Mouse (Mus musculus) urinary bladder, postnatal 25 days (tissue): ENCODE data around the gene Smyd2.

Source experiments
- DNase-seq: peaks from one replicate; pipeline ENCODE4 v3.0.0; 2022; ENCODE audit warnings: low spot score

Smyd2 gene

DNA sequence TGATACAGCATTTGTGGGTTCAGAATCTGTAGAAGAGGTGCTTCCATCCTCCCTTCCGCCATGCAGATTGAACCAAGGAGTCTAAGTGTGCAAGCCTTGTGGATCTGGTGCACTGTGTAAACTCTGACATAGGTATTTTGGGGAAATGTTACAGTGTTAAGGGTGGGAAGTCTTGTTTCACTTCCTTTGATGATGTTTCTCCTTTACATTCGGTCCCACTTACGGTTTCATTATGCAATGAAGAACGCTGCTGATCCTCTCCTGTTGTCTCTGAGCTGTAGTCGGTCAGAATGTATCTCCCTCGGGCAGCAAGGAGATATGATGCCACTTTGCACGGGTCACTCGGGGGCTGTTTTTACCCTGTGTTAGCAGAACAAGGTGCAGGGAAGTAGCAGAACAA, 50.5 kb downstream of the Smyd2 start:
- no peak for DNase-seq

DNA sequence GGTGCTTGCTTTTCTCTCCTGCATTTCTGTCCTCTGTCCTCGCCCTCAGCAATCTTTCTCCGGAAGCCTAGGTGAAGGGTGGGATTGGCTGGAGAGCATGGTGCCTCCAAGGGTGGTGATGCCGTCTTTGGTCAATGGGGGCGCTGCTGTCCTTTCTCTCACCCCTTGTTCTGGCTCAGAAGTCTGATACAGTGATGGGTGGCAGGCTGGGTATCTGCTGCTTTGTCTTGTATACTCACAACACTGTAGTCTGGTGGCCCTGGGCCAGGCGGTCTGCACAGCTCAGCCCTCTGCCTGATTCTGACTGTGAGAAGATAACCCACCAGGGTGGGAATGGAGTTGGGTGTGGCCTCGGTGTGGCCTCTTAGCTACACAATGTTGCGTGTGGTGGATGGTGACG, 51.6 kb downstream of the Smyd2 start:
- no peak for DNase-seq

DNA sequence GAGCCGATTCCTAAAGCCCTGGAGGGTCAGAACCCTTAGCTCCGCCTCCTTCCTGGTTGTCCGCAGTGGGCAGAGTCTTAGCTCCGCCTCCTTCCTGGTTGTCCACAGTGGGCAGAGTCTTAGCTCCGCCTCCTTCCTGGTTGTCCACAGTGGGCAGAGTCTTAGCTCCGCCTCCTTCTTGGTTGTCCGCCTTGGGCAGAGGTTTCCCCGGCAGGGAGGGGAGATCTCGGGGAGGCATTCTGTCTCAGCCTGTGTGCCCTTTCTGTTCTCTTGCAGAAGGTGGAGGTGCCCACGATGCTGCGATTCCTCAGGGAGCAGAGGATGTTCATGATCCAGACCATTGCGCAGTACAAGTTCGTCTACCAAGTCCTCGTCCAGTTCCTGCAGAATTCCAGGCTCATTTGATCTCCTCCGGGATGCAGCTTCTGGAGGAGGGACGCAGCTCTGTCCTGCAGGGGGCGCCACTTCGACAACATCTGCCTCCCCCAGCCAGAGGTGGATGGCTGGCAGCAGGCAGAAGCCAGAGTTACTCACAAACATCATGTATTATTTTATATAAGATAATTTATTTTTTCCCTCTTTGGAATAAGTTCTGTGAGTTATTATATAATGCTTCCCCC, 52.4 kb downstream of the Smyd2 start:
- no peak for DNase-seq

DNA sequence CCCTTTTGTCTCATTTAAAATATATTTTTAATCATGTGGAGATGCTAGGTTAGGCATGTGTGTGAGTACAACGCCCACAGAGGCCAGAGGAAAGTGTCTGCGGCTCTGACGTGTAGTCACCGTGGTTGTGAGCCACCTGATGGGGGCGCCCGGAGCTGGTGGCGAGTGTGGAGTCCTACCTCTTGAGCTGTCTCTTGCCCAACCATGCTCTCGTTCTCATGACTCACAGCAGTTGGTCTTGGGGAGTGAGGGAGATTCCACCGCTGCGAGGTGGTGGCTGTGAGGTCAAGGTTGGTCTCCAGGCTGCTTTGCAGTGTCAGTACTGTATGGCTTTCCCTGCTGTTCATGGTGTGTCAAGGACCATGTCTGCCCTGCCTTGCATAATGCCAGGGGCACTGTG, 54.1 kb downstream of the Smyd2 start:
- no peak for DNase-seq

DNA sequence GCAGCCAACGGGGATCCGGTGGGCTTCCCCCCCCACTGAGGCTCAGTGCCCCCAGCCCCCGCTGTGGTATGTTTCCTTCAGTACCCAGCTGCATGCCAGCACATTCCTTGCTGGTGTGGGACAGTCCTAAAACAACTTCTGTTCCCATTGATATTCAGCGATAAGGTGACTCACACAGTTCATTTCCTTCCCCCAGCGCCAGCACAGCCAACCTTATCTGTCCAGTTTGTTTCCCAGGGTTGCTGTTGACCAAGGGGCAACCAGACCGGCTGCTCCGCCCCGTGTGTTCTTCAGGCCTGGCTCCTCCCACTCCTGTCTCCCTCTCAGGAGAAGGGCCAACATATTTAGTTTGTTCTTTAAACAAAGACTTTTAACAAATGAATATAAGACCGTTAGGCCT, 54.7 kb downstream of the Smyd2 start:
- DNase-seq, result peak; percentile 41

DNA sequence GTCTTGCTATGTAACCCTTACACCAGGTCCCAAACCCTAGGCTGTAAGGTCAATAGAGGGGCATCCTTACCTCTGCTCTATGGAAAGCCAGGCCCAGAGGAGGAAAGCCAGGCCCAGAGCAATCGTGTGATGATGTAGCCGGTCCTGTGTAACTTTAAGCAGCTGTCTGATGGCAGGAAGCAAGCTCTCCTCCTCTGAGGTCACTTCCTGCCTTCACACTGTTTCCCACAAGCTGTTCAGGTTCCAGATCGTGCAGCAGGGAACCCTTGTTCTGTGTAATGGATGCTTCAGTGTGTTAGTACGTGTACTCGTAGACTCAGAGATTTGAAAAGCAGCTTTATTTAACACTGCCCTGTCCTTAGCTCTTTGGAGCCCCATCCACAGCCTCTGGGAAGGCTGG, 55.1 kb downstream of the Smyd2 start:
- no peak for DNase-seq

DNA sequence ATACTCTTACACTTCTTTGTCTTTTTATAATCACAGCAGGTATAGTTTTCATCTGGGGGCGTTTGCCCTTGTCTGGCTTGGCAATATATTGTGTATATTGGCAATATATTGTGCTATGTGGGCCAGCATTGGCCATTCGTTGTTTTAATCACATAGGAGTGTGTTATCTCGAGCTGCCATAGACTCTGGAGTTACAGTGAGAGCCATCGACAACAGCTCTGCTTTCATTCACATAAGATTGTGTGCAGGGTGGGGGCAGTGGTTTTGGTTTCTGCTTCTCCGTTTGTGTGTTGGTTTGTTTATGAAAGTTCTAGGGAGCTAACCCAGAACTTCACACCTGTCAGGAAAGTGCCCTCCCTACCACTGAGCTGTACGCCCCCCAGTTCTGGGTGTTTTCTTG, 55.5 kb downstream of the Smyd2 start:
- DNase-seq, result no peak

DNA sequence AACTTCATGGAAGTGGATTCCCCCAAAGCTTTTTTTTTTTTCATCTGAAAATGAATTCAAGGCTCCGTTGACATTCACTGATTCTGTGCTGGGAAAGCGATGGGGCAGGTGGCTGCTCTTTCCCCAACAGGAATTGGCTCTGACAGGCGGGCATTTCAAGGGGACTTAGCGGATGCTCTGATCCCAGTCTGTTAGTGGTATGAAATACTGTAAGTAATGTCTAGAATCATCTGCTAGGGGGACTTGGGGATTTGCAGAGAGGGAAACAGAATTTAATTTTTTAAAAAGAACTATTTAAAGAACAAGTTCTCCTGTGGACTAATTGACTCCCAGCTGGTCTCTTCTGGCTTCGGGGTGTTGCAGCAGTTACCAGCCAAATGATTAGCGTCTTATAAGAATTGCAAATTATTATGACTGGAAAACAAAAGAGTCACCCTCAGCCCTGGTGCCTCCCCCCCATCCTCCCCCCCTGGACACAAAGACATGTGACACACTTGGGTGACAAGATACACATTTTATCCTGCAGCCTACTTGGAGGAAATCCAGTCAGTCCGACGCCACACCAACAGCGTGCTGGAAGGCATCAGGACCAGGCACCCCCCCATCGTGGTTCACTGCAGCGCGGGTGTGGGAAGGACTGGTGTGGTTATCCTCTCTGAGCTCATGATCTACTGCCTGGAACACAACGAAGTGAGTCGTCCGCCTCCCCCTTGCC, 57.2 kb downstream of the Smyd2 start:
- DNase-seq, result no peak

DNA sequence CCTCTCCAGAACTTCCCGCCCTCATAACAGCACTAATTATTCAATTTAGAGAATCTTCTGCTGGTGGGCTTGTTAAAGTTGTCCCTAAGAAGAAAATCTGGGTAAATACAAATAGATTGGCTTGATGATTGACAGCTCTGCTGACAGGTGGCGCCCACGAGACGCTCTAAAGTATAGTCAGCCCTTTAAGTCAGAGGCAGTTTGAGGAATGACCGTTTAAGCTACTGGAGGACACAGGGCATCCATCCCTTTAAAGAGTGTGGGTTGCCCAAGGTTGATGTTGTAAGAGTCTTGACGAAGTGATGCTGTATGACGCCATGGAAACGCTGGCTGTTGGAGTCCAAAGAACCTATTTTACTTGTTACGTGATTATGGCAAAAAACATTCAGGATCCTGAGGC, 57.9 kb downstream of the Smyd2 start:
- DNase-seq, result no peak

DNA sequence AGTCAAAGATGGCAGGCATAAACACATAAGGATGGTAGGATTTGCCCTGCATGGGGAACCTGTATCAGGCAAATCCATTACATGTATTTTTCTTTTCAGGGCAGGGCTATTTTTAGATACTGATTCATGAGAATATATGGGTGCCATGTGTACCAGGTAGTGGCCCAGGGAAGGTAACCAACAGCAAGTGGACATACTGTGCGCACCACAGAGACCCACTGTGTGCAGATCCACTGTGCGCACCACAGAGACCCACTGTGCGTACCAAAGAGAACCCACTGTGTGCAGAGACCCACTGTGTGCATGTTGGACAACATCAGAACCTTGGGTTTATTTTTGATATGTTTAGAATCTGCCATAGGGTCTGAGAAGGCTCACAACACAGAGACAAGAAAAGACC, 58.4 kb downstream of the Smyd2 start:
- no peak for DNase-seq

DNA sequence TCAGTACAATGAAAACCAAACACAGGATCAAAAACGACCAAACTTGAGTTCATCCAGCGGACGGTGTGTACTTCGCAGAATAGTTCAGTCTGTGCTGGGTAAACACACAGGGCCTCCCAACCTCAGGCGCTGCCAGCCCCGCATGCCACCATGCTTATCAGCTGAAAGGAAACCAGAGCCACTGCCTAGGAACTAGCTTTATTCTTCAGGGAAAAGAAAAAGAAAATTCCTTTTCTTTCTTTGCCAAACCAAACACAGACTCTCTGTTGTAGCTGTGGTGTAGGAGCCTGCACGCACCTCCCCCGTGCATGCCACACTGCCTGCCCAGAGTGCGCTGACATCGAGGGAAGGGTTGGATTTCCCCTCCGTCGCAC, 61.2 kb downstream of the Smyd2 start:
- DNase-seq, result no peak

DNA sequence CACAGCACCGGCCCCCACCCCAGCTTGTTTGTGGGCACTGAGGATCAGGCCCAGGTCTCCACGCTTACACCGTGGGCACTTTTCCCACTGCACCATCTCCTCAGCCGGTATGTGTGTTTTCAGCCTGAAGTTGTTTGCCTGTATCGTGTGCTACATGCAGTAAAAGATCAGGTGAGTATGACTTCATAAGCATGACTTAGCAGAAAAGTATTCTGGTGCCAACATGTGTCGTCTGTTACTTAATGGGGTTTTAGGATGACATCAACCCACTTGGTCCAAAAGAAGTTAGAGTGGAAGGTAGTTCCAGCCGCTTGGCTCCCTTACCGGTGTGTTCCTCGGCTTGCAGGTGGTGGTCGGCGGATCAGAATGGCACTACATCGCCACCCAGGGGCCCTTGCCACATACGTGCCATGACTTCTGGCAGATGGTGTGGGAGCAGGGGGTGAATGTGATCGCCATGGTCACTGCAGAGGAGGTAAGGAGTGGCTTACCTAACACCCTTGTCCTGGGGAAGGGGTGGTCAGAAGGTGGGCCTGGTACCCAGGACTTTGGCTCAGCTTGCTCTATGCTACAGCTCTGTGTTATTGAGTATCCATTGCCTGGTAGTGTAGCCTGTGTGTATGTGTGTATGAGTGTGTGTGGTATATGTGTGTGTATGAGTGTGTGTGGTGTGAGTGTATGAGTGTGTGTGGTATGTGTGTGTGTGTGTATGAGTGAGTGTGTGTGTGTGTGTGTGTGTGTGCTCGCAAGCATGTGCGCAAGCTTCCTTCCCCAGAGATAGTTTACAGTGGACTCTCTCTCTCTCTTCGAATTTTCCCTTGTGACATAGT, 61.8 kb downstream of the Smyd2 start:
- no peak for DNase-seq

DNA sequence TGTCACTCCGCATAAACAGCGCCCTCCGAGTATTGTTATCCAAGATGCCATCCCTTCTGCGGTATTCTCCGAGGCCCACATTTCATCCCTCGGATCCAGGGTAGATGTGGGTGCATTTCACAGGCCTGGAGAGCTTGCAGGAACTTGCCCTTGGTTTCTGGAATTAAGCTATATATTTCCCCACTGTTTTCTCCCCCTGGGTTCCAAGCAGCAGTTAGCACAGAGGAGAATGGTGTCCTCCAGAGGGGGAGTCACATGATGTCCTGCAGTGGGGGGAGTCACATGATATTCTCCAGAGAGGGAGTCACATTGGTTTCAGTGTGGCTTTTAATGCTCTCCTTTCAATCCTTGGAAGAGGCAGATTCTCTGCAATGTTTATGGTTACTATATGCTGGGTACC, 63.8 kb downstream of the Smyd2 start:
- DNase-seq, result no peak

DNA sequence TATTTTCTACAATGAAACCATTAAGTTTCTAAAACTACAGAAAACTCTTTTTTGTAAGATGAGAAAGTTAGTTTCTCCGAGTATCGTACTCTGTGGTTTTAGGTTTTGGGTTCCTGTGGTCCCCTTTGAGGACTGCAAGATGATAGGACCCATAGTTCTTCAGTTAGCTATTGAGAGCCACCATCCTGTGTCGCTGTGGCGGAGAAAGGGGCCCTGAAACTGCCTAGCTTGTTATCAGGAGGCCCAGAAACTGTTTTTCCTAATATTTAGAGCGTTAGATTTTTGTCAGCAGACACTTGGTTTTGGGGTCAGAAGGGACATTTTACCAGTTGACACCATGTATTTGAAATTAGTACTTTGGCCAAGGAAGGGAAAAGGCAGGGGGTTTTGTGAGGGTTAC, 66.4 kb downstream of the Smyd2 start:
- DNase-seq, result no peak

DNA sequence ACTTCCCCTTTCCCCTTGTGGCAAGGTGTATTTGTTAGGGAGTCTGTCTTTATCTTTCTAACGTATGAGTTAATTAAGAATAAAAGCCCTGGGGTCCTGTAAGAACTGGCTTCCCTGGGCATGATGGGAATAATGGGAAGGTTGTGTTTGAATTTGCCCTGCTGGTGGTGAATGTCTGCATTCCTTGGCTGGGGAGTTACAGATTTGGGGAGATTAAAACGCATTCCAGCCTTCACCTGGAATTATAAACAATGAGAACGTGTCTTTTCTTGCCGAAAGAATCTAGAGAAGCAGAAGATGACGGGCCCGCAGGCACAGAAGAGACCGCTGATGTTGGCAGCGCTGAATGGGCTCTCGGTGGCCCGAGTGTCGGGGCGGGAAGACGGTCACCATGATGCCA, 67.5 kb downstream of the Smyd2 start:
- DNase-seq, result no peak

DNA sequence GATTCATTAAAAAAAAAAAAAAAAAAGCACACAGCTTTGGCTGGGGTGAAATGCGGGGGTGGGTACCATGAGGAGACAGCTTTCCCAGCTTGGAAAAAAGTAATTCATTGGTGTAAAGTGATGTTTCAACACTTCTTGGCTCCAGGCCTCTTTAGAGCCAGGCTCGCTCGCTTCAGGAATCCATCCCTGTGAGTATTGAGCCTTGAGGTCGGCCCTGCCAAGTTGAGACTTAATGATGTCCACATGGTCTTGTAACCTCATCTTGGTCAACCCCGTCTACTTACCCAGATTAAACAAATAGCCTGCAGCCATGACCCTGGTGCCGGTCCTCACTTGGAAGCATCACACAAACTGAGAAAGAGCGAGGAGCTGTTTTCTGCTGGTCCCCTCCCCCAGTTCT, 69.7 kb downstream of the Smyd2 start:
- no peak for DNase-seq

DNA sequence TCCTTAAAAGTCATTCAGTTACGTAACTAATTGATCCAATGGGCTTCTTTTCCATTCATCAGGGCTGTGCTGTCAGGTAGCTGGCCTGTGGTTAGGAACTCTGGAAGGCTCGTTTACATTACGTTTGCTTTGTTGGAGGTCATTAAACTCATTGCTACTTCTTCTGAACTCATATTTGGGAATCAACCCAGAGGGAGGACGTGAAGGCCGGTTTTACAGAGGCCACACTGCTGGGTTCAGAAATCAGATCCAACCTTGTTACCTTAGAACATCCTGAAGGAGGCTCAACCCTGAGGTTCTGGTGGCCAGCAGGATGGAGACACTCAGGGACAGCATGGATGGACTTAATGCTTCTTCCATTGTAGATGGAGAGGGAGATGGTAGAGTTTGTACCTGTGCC, 70.1 kb downstream of the Smyd2 start:
- DNase-seq, result no peak

DNA sequence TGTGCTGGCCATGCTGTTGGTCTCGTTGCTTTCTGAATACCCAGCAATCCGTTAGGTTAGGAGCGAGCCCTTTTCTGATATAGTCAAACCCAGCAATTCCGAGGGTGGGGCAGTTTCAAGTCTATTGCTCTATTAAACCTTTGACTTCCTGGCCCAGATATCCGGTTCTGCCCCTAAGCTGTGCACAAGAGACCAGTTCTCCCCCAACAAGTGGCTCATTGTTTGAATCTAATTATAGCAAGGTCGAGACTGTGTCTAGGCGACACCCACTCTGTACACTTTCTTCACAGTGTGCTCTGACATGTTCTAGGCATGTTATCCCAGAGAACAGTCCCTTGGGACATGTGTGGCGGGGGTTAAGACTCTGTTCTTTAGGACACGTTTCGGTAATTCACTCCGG, 72.6 kb downstream of the Smyd2 start:
- DNase-seq, result no peak

DNA sequence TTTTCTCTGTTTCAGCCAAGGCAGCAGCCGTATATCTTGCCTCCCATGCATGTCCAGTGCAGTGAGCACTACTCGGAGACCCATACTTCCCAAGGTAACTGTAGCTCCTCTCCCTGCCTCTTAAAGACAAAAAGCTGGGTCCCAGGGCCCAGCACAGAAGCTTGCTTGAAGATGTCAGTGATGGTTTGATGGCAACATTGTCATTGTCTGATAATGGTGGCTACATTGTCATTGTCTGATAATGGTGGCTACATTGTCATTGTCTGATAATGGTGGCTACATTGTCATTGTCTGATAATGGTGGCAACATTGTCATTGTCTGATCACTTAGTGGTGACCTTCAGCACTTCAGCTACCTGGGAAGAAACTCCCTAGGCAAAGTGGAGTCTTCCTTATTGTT, 75.8 kb downstream of the Smyd2 start:
- DNase-seq, result no peak

DNA sequence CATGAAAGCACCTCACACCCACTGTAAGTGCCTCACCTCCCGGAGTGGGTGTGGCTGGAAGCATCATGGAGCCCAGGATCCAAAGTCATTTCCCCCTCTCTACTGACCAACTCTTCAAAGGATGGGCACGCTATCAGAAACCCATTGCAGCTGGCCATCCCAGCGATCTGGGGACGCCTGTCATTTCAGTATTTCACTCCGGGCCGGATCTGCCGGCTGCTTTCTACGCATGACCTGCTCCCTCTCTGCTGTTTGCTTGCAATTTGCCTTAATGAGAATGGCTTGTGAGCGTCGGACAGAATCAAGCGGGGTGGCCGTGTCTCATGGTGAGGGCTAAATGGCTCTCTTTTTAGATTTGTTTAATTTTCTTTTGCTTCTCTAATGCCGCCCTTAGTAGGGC, 88.0 kb downstream of the Smyd2 start:
- no peak for DNase-seq

DNA sequence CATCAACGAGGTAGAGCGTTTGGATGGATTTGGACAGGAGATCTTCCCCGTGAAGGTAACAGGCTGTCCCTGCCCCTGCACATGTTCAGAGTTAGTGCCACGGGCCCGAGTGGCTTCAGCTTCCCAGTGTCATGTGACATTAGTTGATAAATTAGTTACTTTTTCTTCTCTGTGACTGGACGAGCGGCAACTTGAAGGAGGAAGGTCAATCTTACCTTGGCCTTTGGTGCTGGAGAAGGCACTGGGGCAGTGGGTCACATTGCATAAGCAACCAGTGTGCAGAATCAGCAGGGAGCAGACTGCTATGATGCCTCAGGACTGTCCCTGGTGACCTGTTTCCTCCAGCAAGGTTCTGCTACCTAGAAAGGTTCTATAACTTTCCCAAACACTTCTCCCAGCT, 88.8 kb downstream of the Smyd2 start:
- no peak for DNase-seq

DNA sequence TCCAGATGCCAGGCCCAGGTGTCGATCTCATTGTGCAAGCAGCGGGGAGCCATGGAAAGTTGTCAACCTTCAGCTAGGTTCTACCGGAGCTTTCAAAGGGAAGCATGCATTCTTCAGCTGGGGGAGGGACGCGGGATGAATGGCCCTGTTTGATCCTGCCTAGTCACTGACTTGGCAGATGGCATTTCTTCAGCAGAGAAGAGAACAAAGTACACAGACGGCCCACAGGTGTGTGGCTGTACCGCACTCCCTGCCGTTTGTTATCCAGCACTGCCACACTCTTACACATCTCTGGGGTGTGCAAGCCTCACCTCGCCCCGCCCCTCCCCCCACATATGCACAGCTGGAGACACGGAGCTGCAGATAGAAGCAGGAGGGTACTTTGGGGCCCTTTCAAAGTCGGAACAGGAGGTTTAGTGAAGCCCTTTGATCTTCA, 91.3 kb downstream of the Smyd2 start:
- DNase-seq, result no peak
